Mouse (Mus musculus): ENCODE results near the gene Jade3. TPM values are rescaled to one million over a fixed set of nuclear protein-coding genes. Genes with fewer than 3 reads are reported as not detected.
A peak's percentile ranks its signal among the peaks of the same experiment; 100 is the strongest.

Gene Jade3
- total and polyA plus RNA-seq, 2 experiments from 2014 or later: 3.2 to 16.2 TPM

- Histone ChIP-seq H3K4me3 (ENCODE audit: low read depth, low read length) (no peak overlapping the region), H3K9me3 (ENCODE audit: low read length) (no peaks in the 10 kb centered on the region), H3K9ac (no peak overlapping the region), H3K4me2 (ENCODE audit: low read depth) (no peak overlapping the region), H3K27ac (ENCODE audit: low read depth, low read length) (no peak overlapping the region), H3K27me3 (ENCODE audit: insufficient read depth, low read length) (no peaks in the 10 kb centered on the region), H3K4me1 (ENCODE audit: insufficient read depth) (no peaks in the 10 kb centered on the region), H3K36me3 (ENCODE audit: insufficient read depth) (no peaks in the 10 kb centered on the region)
- ATAC-seq: no peak
- no peak for TF ChIP-seq CTCF (IDR thresholded peaks at IDR 0.05; ENCODE audit: low read depth)
- no peak for DNase-seq
- WGBS: 94% methylated on average over 2 of the region's 2 CpGs
These were observed 18.6 kb upstream of the Jade3 start for GRCm38 (mm10) chrX:20406909-20407308.

GRCm38 (mm10) chrX:20407676-20408075, 17.8 kb upstream of the Jade3 start:
- Histone ChIP-seq H3K27ac (ENCODE audit: low read depth, low read length) (no peak overlapping the region), H3K9me3 (ENCODE audit: low read length) (no peaks in the 10 kb centered on the region), H3K9ac (no peak overlapping the region), H3K27me3 (ENCODE audit: insufficient read depth, low read length) (no peaks in the 10 kb centered on the region), H3K4me1 (ENCODE audit: insufficient read depth) (no peaks in the 10 kb centered on the region), H3K36me3 (ENCODE audit: insufficient read depth) (no peaks in the 10 kb centered on the region), H3K4me3 (ENCODE audit: low read depth, low read length) (no peak overlapping the region), H3K4me2 (ENCODE audit: low read depth) (no peak overlapping the region)
- DNase-seq: no peak
- WGBS: 62% methylated on average over 2 of the region's 2 CpGs
- no peak for ATAC-seq
- TF ChIP-seq CTCF (IDR thresholded peaks at IDR 0.05; ENCODE audit: low read depth): no peak

- H3K4me2 ChIP-seq (ENCODE audit: low read depth): no peak overlapping the region
- ATAC-seq (no peak), DNase-seq (no peak)
- no peaks in the 10 kb centered on the region for H3K27me3 ChIP-seq (ENCODE audit: insufficient read depth, low read length)
- H3K9me3 ChIP-seq (ENCODE audit: low read length): no peaks in the 10 kb centered on the region
- H3K27ac ChIP-seq (ENCODE audit: low read depth, low read length): no peak overlapping the region
- H3K9ac ChIP-seq: no peak overlapping the region
- no peaks in the 10 kb centered on the region for H3K4me1 ChIP-seq (ENCODE audit: insufficient read depth)
- H3K4me3 ChIP-seq (ENCODE audit: low read depth, low read length): no peak overlapping the region
- no peaks in the 10 kb centered on the region for H3K36me3 ChIP-seq (ENCODE audit: insufficient read depth)
- 84% methylated on average over 4 of the region's 4 CpGs for WGBS
- no peak for TF ChIP-seq CTCF (IDR thresholded peaks at IDR 0.05; ENCODE audit: low read depth)
These were observed 14.1 kb upstream of the Jade3 start for GRCm38 (mm10) chrX:20411382-20411781.

GRCm38 (mm10) chrX:20412221-20412620, 13.3 kb upstream of the Jade3 start:
- DNase-seq (no peak), ATAC-seq (no peak)
- H3K36me3 ChIP-seq (ENCODE audit: insufficient read depth): no peaks in the 10 kb centered on the region
- no peaks in the 10 kb centered on the region for H3K9me3 ChIP-seq (ENCODE audit: low read length)
- 79% methylated on average over 3 of the region's 3 CpGs for WGBS
- H3K4me1 ChIP-seq (ENCODE audit: insufficient read depth): no peaks in the 10 kb centered on the region
- H3K9ac ChIP-seq: no peak overlapping the region
- H3K27me3 ChIP-seq (ENCODE audit: insufficient read depth, low read length): no peaks in the 10 kb centered on the region
- no peak overlapping the region for H3K27ac ChIP-seq (ENCODE audit: low read depth, low read length)
- H3K4me2 ChIP-seq (ENCODE audit: low read depth): no peak overlapping the region
- no peak overlapping the region for H3K4me3 ChIP-seq (ENCODE audit: low read depth, low read length)
- TF ChIP-seq CTCF (IDR thresholded peaks at IDR 0.05; ENCODE audit: low read depth): no peak

GRCm38 (mm10) chrX:20414885-20415622, 10.4 kb upstream of the Jade3 start:
- Histone ChIP-seq H3K27ac (ENCODE audit: low read depth, low read length) (no peak overlapping the region), H3K36me3 (ENCODE audit: insufficient read depth) (no peaks in the 10 kb centered on the region), H3K4me3 (ENCODE audit: low read depth, low read length) (no peak overlapping the region), H3K9ac (no peak overlapping the region), H3K4me1 (ENCODE audit: insufficient read depth) (no peaks in the 10 kb centered on the region), H3K9me3 (ENCODE audit: low read length) (no peaks in the 10 kb centered on the region), H3K4me2 (ENCODE audit: low read depth) (no peak overlapping the region), H3K27me3 (ENCODE audit: insufficient read depth, low read length) (no peaks in the 10 kb centered on the region)
- ATAC-seq: peak; percentile 86
- DNase-seq: peak; percentile 37
- no peak for TF ChIP-seq CTCF (IDR thresholded peaks at IDR 0.05; ENCODE audit: low read depth)
- WGBS: 50% methylated on average over 10 of the region's 10 CpGs

- WGBS: 86% methylated on average over 2 of the region's 2 CpGs
These were observed 7.0 kb upstream of the Jade3 start for GRCm38 (mm10) chrX:20418461-20418860.

GRCm38 (mm10) chrX:20419536-20419935, 6.0 kb upstream of the Jade3 start:
- no peaks in the 10 kb centered on the region for H3K27me3 ChIP-seq (ENCODE audit: insufficient read depth, low read length)

More at GRCm38 (mm10) chrX:20418461-20418860, 7.0 kb upstream of the Jade3 start:
- ATAC-seq: no peak
- Histone ChIP-seq H3K4me3 (ENCODE audit: low read depth, low read length) (no peak overlapping the region), H3K27me3 (ENCODE audit: insufficient read depth, low read length) (no peaks in the 10 kb centered on the region), H3K4me2 (ENCODE audit: low read depth) (no peak overlapping the region), H3K9me3 (ENCODE audit: low read length) (no peaks in the 10 kb centered on the region), H3K4me1 (ENCODE audit: insufficient read depth) (no peaks in the 10 kb centered on the region), H3K9ac (no peak overlapping the region), H3K27ac (ENCODE audit: low read depth, low read length) (no peak overlapping the region), H3K36me3 (ENCODE audit: insufficient read depth) (no peaks in the 10 kb centered on the region)
- DNase-seq: no peak
- no peak for TF ChIP-seq CTCF (IDR thresholded peaks at IDR 0.05; ENCODE audit: low read depth)

More at GRCm38 (mm10) chrX:20419536-20419935, 6.0 kb upstream of the Jade3 start:
- no peaks in the 10 kb centered on the region for H3K9me3 ChIP-seq (ENCODE audit: low read length)
- H3K4me2 ChIP-seq (ENCODE audit: low read depth): no peak overlapping the region
- whole genome bisulfite sequencing: 87% methylated on average over 4 of the region's 4 CpGs
- H3K36me3 ChIP-seq (ENCODE audit: insufficient read depth): no peaks in the 10 kb centered on the region
- DNase-seq (no peak), ATAC-seq (no peak)
- no peak overlapping the region for H3K9ac ChIP-seq
- no peaks in the 10 kb centered on the region for H3K4me1 ChIP-seq (ENCODE audit: insufficient read depth)
- H3K27ac ChIP-seq (ENCODE audit: low read depth, low read length): no peak overlapping the region
- no peak overlapping the region for H3K4me3 ChIP-seq (ENCODE audit: low read depth, low read length)
- TF ChIP-seq CTCF (IDR thresholded peaks at IDR 0.05; ENCODE audit: low read depth): no peak
